Mouse (Mus musculus) Muller cell, postnatal 12 days (primary cell): ENCODE measurements around the gene Dnah1.

Experiments
- DNase-seq: peaks from one replicate; pipeline ENCODE4 v3.0.0-alpha.2; 2015; ENCODE audit errors: inconsistent ontology term

Gene Dnah1

DNA sequence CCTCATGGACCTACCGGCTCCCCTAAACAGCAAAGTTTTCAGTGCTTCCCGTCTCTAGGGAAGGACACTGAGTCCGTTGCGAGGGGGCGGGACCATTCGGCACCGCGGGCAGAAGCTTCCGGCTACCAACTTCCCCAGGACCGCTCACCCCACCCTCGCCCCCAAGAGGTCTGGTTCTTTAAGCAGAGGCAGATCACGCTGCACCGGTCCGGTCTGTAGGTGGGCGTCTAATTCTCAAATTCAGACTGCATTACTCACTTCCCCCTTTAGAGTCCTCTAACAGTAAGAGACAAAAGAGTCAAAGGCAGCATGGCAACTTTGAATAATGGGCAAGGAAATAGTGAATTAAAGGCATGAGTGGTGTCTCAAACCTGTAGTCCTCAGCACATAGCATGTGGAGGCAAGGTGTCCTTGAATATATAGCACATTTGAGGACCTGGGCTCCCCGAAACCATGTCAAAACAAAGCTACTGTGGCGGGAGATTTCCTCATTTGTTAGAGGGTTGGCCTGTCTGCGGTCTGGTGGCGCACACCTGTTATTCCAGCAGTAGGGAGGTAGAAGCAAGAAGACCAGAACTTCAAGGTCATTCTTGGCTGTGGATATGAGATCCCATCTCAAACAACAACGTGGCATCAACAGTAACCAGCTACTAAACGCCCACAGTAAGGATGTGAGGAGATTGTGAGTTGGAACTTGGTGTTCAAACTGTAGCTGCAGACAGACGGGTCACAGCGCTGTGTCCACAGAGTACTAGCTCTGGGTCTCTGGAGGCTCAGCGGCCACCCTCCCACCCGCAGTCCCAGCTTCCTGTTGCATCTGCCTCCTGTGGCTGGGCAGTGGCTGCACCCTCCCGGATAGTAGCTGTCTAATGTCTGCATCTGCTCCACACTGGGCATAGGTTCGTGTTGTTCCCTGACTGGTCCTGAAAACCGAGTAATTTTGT lies at the start of gene Dnah1:
TSS of gene Dnah1 (minus strand) at position 48 of the 944 bp plus-strand sequence.
- DNase-seq = peak; percentile 76

- DNase-seq = no peak
Measured at GRCm38 (mm10) chr14:31369377-31369776, 45.7 kb upstream of the Dnah1 start.

DNA sequence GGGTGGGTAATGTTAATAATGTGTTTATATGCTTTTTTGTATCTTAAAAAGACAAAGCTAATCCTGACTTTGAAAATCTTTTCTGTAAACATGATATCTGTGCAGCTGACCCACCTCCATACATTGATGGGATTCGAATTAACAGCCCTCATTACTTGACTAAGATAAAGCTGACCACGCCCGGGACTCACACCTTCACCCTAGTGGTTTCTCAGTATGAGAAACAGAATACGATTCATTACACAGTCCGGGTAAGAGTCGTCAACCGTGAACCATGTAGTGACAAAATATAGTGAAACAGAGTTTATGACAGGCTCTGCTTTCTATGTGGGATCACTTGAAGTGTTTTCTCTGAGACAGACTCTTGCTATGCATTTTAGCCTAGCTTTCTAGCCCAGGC lies 44.3 kb upstream of the Dnah1 start:
- no peak for DNase-seq

GRCm38 (mm10) chr14:31365350-31365749 lies 41.7 kb upstream of the Dnah1 start:
- peak; percentile 35 for DNase-seq

- no peak for DNase-seq
Measured at GRCm38 (mm10) chr14:31364589-31364988, 40.9 kb upstream of the Dnah1 start.

- DNase-seq = no peak
Measured at GRCm38 (mm10) chr14:31362236-31362635, 38.5 kb upstream of the Dnah1 start.

GRCm38 (mm10) chr14:31345367-31345766 lies 21.7 kb upstream of the Dnah1 start:
- no peak for DNase-seq

GRCm38 (mm10) chr14:31343241-31343640 lies 19.5 kb upstream of the Dnah1 start:
- no peak for DNase-seq

DNA sequence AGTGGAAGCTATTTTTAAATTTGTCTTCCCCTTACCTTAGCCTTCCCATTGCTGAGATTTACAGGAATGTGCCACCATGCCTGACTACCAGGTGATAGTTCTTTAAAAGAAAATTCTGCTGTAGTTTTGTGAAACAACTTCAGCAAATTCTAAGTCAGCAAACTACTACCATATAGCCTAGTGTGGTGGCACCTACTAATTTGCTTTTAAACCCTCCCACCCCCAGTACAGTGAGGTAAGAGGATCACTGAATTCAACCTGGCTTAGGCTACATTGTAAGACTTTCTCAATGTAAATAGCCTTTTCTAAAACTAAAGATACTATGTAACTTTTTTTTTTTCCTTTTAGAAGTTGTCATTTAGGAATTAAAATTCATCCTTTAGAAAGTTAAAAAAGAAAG lies 14.3 kb upstream of the Dnah1 start:
- no peak for DNase-seq

- no peak for DNase-seq
Measured at GRCm38 (mm10) chr14:31337406-31337805, 13.7 kb upstream of the Dnah1 start.

DNA sequence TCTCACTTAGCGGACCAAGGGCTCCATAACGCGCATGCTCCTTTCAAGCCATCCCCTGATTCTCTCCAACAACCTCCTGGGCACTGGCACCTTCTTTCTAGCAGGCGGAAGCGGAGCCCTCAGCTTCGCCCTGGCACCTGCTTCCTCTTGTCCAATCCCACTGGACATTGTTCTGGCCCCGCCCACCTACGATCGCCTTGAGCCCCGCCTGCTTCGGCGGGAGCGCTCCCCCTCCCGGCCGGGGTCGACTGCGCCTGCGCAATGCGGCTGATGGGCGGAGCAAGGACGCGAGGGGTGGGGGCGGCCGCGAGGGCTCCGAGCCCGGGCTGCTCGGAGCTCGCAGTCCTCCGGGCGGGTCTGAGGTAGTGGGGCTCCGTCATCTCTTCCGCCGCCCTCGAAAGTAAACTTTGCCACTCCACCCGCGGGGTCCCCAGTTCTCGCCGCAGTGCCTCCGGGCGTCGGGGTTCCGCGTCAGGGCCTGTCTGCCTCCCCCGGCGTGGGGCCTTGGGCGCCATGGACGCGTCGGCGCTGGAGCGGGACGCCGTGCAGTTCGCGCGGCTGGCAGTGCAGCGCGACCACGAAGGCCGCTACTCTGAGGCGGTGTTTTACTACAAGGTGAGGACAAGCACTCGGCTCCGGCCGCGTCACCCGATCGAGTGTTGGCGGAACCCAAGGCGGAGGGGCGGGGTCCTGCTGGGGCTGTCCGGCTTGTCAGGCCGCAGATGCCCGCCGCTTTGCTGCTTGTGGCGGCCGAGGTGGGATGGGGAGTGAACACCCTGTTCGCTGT lies 12.9 kb upstream of the Dnah1 start, which contains the start of gene Capn7:
TSS of gene Capn7 (plus strand) at position 270 of the 787 bp plus-strand sequence.
- peak; percentile 99 for DNase-seq

GRCm38 (mm10) chr14:31335765-31336164 lies 12.1 kb upstream of the Dnah1 start:
- no peak for DNase-seq

DNA sequence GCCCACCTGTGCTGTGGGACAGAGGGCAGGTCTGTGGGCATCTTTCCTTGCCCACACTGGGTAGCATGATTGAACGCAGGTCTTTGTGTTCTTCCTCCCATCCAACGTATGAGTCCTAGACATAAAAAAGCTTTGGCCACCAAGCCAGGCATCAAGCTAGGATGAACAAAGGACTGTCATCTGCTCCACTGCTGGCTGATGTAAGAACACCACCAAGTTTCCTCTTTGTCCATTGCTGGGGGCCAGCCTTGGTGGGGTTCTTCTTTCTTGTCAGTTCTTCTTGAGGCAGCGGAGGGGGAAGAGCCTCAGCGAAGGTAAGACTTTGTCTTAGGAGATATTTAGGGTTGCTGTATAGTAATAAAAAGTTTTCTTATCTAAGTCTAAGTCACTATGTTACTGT lies 7.3 kb upstream of the Dnah1 start:
- DNase-seq = no peak

GRCm38 (mm10) chr14:31329741-31330140 lies 6.0 kb upstream of the Dnah1 start:
- DNase-seq = no peak

DNA sequence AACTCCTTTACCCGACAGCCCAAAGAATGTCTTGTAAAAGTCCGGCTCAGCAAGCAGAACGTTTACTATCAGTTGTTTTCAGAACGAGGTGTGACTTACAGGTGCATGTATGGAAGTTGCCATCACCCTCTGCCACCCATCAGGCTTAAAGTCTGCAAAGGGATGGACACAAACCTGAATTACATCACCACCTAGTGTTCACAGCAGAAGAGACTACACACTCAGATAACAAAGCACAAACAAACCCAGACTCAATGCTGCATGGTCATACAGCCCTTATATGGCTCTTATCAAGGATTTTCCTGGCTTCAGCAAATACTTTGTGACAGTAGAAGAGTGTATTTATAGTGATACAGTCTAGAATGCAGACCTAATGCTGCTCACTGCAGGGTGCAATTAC lies 4.0 kb upstream of the Dnah1 start:
- no peak for DNase-seq

- no peak for DNase-seq
Measured at GRCm38 (mm10) chr14:31327196-31327595, 3.5 kb upstream of the Dnah1 start.

- DNase-seq = no peak
Measured at GRCm38 (mm10) chr14:31326770-31327169, 3.1 kb upstream of the Dnah1 start.

DNA sequence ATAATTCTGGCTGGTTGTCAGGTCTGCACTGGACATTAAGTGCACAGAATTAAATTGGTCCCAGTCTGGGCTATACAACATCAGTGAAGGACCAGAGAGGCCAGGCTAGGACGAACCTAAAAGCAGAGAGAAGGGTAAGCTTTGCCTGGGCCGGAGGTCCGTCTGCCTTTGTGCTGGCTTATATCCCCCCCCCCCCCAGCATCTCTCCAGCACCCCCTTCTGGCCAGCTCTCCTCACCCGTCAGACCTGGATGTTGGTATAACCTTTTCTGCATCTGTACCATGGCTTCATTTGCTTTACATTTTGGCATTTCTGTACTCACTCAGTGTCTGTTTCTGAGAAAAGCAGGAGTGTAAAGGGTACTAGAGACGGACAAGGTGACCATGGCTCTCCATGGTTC lies 1.9 kb upstream of the Dnah1 start:
- no peak for DNase-seq

GRCm38 (mm10) chr14:31324851-31325250 lies 1.2 kb upstream of the Dnah1 start:
- no peak for DNase-seq

- DNase-seq = no peak
Measured at GRCm38 (mm10) chr14:31323189-31323588, 507 bp downstream of the Dnah1 start.

DNA sequence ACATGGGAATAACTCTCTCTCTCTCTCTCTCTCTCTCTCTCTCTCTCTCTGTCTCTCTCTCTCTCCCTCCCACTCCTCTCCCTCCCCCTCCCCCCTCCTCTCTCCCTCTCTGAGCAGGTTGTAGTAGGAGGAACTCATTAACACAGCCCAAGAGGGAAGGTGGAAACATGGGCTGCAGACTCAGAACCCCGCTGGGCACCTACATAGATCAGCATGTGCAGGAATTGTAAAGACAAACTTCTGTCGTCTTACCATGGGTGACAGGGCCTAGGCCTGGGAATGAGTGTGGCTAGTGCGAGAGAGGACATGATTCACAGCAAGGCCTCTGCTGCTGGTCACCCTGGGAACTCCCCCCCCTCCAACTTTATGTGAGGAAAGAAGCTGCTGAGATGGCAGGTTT lies 1.5 kb downstream of the Dnah1 start:
- DNase-seq = no peak

DNA sequence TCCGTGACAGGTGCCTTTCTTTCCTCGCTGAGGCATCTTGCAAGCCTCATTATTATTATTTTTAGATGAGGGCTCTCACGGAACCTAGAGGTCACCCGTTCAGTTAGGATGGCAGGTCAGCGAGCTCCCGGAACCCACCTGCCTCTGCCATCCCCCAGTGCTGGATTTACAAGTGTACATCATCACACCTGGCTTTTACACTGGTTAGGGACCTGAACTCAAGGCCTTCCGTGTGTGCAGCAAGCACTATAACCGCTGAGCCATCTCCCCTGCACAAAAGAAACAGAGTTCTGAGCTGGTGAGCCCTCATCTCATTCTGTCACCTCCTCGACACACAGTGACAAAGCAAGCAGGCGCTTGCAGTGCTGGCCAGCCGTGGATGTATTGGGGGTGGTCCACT lies 2.5 kb downstream of the Dnah1 start:
- no peak for DNase-seq

DNA sequence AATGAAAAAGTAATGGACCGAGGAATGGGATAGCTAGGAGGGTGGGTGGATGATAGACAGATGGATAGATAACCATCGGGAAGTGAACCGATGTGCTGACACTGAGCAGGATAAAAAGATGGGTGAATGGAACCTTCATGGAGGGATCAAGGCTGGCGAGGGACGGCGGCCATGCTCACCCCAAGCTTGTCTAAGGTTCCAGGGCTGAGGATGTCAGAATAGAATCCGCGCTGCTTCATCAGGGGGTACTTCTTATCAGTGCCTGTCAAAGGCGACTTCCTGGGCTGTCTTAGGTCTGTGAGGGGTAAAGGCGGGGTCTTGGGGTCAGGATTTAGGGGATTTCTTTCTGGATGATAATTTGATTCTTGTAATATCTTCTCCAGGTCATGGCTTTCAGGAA lies 4.2 kb downstream of the Dnah1 start:
- DNase-seq = no peak
